Mouse (Mus musculus) fibroblast of lung, adult 2 months (primary cell): ENCODE measurements around the gene Alkbh7.

Experiments used
- DNase-seq: peaks from one replicate; pipeline ENCODE4 v3.0.0-alpha.2; 2011; ENCODE audit warnings: low read depth

The Alkbh7 gene

GRCm38 (mm10) chr17:57030931-57031660 is 34.0 kb downstream of the Alkbh7 start, which contains the start of gene Khsrp:
Khsrp (minus strand) TSS chr17:57031522.
- DNase-seq, result no peak

GRCm38 (mm10) chr17:57031661-57032420 is 34.7 kb downstream of the Alkbh7 start:
- DNase-seq, result peak; percentile 100

GRCm38 (mm10) chr17:57032854-57033253 is 35.7 kb downstream of the Alkbh7 start:
- no peak for DNase-seq

GRCm38 (mm10) chr17:57038978-57039377 is 41.8 kb downstream of the Alkbh7 start:
- DNase-seq, result no peak

GRCm38 (mm10) chr17:57041554-57041953 is 44.4 kb downstream of the Alkbh7 start, which contains the start of gene Slc25a41:
Slc25a41 (minus strand) TSS chr17:57041654.
- no peak for DNase-seq

GRCm38 (mm10) chr17:57047406-57047805 is 50.3 kb downstream of the Alkbh7 start:
- no peak for DNase-seq

- no peak for DNase-seq
Observed at GRCm38 (mm10) chr17:57048816-57049215, 51.7 kb downstream of the Alkbh7 start.
